Mouse (Mus musculus) forebrain, embryonic 10.5 days (tissue): ENCODE measurements at regions not wholly inside any gene's neighbourhood (a gene's known extent, or its start where the extent isn't known, plus 50 kb on each side); places are given as distances from the start of the nearest gene placed in this dataset.
A peak's percentile ranks its signal among the peaks of the same experiment; 100 is the strongest.

Experiments
- DNase-seq: peaks from one replicate; pipeline ENCODE4 v3.0.0-alpha.2; 2017; ENCODE audit warnings: low spot score; ENCODE audit errors: extremely low spot score
- H3K27ac ChIP-seq: fragments of 300-500 bp; sonication (generic); 2 replicates; pipeline ENCODE4 v1.5.1; 2016; ENCODE audit warnings: mild to moderate bottlenecking
- H3K27me3 ChIP-seq: fragments of 300-500 bp; sonication (generic); 2 replicates; pipeline ENCODE4 v1.6.1; 2016; ENCODE audit warnings: mild to moderate bottlenecking; ENCODE audit not compliant: poor library complexity, severe bottlenecking
- H3K36me3 ChIP-seq: fragments of 300-500 bp; sonication (generic); replicated peaks from 2 replicates; pipeline ENCODE4 v1.6.1; 2016; ENCODE audit warnings: mild to moderate bottlenecking, moderate library complexity
- H3K4me1 ChIP-seq: fragments of 300-500 bp; sonication (generic); 2 replicates; pipeline ENCODE4 v1.6.1; 2016
- H3K4me3 ChIP-seq: fragments of 300-500 bp; sonication (generic); 2 replicates; pipeline ENCODE4 v1.5.1; 2016; ENCODE audit warnings: mild to moderate bottlenecking, moderate library complexity
- H3K9me3 ChIP-seq: fragments of 300-500 bp; sonication (generic); 2 replicates; pipeline ENCODE4 v1.6.1; 2016; ENCODE audit warnings: mild to moderate bottlenecking, moderate library complexity
- WGBS: fragments of 180-500 bp; shearing (Covaris S2); methylation state at CpG from one replicate; pipeline ENCODE4 v1.1.7; 2016; 5-methylcytosine and 5-hydroxymethylcytosine counted together

GRCm38 (mm10) chr10:96294666-96295065 lies 158.3 kb downstream of the Gm5426 start:
- WGBS, result 86% methylated on average over 2 of the region's 2 CpGs
- Histone ChIP-seq H3K27me3 (no peaks in the 10 kb centered on the region), H3K4me3 (no peak overlapping the region), H3K4me1 (no peaks in the 10 kb centered on the region), H3K27ac (no peak overlapping the region), H3K36me3 (no peaks in the 10 kb centered on the region), H3K9me3 (no peaks in the 10 kb centered on the region)
- DNase-seq, result no peak

DNA sequence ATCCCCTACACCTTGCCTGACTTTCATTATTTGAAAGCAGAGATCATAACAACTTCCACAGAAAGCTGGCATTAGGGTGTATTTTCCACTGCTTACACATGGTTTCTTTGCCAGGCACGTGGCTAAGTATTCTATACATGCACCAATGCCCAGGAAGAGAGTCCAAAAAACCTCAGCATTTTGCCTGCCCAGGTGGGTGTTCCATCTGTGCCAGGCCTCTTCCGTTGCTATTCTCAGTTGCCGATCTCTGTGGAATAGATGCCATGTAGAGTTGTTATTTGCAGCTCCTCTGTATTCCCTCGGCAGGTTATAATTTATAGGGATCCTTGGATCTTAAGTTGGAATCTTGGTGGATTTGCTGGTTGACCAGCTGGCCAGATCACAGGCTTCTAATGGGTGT lies 161.3 kb downstream of the Gm5426 start:
- H3K36me3 ChIP-seq, result no peaks in the 10 kb centered on the region
- no peaks in the 10 kb centered on the region for H3K27me3 ChIP-seq
- 89% methylated on average over 4 of the region's 4 CpGs for WGBS

GRCm38 (mm10) chr10:96298566-96298965 lies 162.2 kb downstream of the Gm5426 start:
- no peaks in the 10 kb centered on the region for H3K4me1 ChIP-seq
- H3K36me3 ChIP-seq, result no peaks in the 10 kb centered on the region
- no peak for DNase-seq
- H3K4me3 ChIP-seq, result no peak overlapping the region
- no peak overlapping the region for H3K27ac ChIP-seq
- no peaks in the 10 kb centered on the region for H3K9me3 ChIP-seq
- H3K27me3 ChIP-seq, result no peaks in the 10 kb centered on the region
- WGBS, result 87% methylated on average over 5 of the region's 5 CpGs

More for the DNA sequence above, 161.3 kb downstream of the Gm5426 start:
- Histone ChIP-seq H3K4me3 (no peak overlapping the region), H3K9me3 (no peaks in the 10 kb centered on the region), H3K27ac (no peak overlapping the region), H3K4me1 (no peaks in the 10 kb centered on the region)
- DNase-seq, result no peak

- whole genome bisulfite sequencing, result 88% methylated on average over 7 of the region's 7 CpGs
- DNase-seq, result no peak
- no peaks in the 10 kb centered on the region for H3K36me3 ChIP-seq
- H3K4me3 ChIP-seq, result no peak overlapping the region
- peaks cover 21% of the 10 kb centered on the region for H3K4me1 ChIP-seq
- no peaks in the 10 kb centered on the region for H3K27me3 ChIP-seq
- H3K27ac ChIP-seq, result no peak overlapping the region
- H3K9me3 ChIP-seq, result no peaks in the 10 kb centered on the region
Measured at GRCm38 (mm10) chr10:96305701-96306100, 169.3 kb downstream of the Gm5426 start.

DNA sequence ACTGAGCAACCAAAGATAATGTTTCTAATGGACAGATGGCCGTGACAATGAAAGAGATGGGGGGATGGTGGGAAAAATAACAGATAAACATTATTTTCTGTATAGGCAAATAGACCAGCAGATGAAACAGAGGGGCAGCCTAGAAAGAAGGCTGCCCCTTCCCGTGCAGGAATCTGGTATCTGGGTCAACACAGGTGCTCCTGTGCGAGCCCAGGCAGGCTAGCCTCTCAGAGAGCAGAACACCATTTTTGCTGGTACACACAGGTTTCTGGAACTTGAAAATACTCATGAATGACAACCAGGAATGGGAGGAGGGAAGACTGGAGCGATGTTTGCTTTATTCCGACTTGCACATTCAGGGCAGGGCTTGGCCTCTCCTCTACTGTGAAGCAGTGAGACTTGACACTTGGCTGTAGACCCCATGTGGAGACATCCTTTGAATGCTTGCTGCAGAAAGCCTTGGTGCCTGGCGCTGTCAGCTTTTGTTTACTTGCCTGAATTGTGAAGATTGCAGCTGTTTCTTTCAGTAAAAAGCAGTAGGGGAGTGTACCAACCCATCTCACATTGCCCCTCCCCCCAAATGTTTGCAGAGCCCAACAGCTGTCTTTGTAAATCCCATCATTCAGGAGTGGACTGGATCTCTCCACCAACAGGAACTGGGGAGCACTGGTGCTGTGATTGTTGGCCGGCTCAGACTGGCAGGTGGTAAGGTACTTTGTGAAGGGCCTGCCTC lies 172.5 kb downstream of the Gm5426 start:
- Histone ChIP-seq H3K4me1 (peaks cover 21% of the 10 kb centered on the region), H3K4me3 (peak overlapping the region; percentile 23; the same call in 1 of the 2 replicates), H3K27me3 (no peaks in the 10 kb centered on the region), H3K27ac (peak overlapping the region; percentile 76), H3K9me3 (peaks cover 12% of the 10 kb centered on the region), H3K36me3 (no peaks in the 10 kb centered on the region)
- WGBS, result 18% methylated on average over 7 of the region's 7 CpGs
- peak; percentile 66 for DNase-seq

DNA sequence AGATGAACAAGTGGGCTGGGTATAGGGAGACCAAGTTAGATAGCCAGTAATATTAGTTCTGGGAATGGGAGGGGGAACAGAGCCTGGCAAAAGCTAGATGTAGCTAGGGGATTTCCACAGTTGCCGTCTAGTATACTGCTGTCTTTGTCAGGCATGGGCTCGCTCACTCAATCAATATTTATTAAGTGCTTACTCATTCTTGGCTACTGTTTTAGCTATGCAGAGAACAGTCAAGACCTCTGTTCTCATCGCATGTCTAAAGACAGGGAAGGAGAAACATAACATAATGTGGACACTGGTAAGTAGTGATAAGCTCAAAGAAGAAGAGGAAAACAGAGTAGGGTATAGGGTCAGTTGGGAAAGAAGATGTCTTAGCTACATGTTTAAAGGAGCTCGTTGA lies 173.4 kb downstream of the Gm5426 start:
- no peaks in the 10 kb centered on the region for H3K27me3 ChIP-seq
- no peak for DNase-seq
- no peak overlapping the region for H3K4me3 ChIP-seq
- H3K27ac ChIP-seq, result peak overlapping the region; percentile 76
- H3K4me1 ChIP-seq, result peaks cover 21% of the 10 kb centered on the region
- H3K36me3 ChIP-seq, result no peaks in the 10 kb centered on the region
- peaks cover 12% of the 10 kb centered on the region for H3K9me3 ChIP-seq
- 81% methylated on average over 4 of the region's 4 CpGs for WGBS

- Histone ChIP-seq H3K27ac (no peak overlapping the region), H3K36me3 (no peaks in the 10 kb centered on the region), H3K4me3 (no peak overlapping the region), H3K9me3 (no peaks in the 10 kb centered on the region), H3K4me1 (no peaks in the 10 kb centered on the region), H3K27me3 (no peaks in the 10 kb centered on the region)
- 87% methylated on average over 1 of the region's 1 CpGs for WGBS
- DNase-seq, result no peak
Measured at GRCm38 (mm10) chr10:96325297-96325696, 188.9 kb downstream of the Gm5426 start.

GRCm38 (mm10) chr10:96330639-96331487 lies 194.5 kb downstream of the Gm5426 start:
- no peak for DNase-seq
- H3K9me3 ChIP-seq, result no peaks in the 10 kb centered on the region
- no peak overlapping the region for H3K27ac ChIP-seq
- H3K4me3 ChIP-seq, result no peak overlapping the region
- WGBS, result 66% methylated on average over 6 of the region's 6 CpGs
- no peaks in the 10 kb centered on the region for H3K36me3 ChIP-seq
- H3K4me1 ChIP-seq, result peaks cover 4% of the 10 kb centered on the region; the same call in 1 of the 2 replicates
- no peaks in the 10 kb centered on the region for H3K27me3 ChIP-seq

DNA sequence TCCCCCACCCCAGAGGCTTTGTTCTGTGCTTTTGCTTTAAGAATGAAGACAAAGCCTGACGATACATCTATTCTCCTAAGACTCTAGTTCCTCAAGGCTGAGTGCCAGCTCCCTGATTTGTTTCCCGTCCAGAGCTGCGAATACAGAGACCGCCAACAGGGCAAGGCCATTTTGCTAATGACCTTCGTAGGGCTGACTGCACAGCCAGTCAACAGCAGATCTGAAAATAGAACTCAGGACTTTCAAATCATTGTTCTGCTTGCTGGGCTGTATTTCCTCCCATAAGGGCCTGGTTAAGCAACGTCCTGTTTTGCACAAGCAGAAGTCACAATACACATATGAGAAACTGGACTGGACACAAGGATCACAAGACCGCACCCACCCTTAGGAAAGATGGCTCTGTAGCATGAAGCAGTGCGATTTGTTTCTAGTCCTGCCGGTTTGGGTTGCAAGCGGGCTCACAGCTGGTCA lies 196.4 kb downstream of the Gm5426 start:
- no peak for DNase-seq
- Histone ChIP-seq H3K4me3 (no peak overlapping the region), H3K27ac (0 out of 2 replicates have a peak overlapping the region, but pooled peaks have one; percentile 20)

GRCm38 (mm10) chr10:96333224-96333623 lies 196.8 kb downstream of the Gm5426 start:
- Histone ChIP-seq H3K27me3 (no peaks in the 10 kb centered on the region), H3K27ac (no peak overlapping the region), H3K36me3 (no peaks in the 10 kb centered on the region), H3K9me3 (no peaks in the 10 kb centered on the region), H3K4me1 (peaks cover 7% of the 10 kb centered on the region), H3K4me3 (no peak overlapping the region)
- WGBS, result 83% methylated on average over 6 of the region's 6 CpGs
- no peak for DNase-seq

More for the DNA sequence above, 196.4 kb downstream of the Gm5426 start:
- H3K9me3 ChIP-seq, result no peaks in the 10 kb centered on the region
- WGBS, result 81% methylated on average over 10 of the region's 10 CpGs
- peaks cover 7% of the 10 kb centered on the region for H3K4me1 ChIP-seq
- H3K36me3 ChIP-seq, result no peaks in the 10 kb centered on the region
- no peaks in the 10 kb centered on the region for H3K27me3 ChIP-seq

GRCm38 (mm10) chr10:96336271-96336670 lies 199.9 kb downstream of the Gm5426 start:
- H3K4me3 ChIP-seq, result no peak overlapping the region
- H3K36me3 ChIP-seq, result no peaks in the 10 kb centered on the region
- WGBS, result 92% methylated on average over 3 of the region's 3 CpGs

GRCm38 (mm10) chr10:96337088-96337666 lies 200.8 kb downstream of the Gm5426 start:
- Histone ChIP-seq H3K4me3 (no peak overlapping the region), H3K27me3 (no peaks in the 10 kb centered on the region), H3K4me1 (peaks cover 2% of the 10 kb centered on the region; the same call in 1 of the 2 replicates), H3K36me3 (no peaks in the 10 kb centered on the region), H3K9me3 (no peaks in the 10 kb centered on the region), H3K27ac (no peak overlapping the region)
- 81% methylated on average over 9 of the region's 9 CpGs for WGBS
- DNase-seq, result no peak

More at GRCm38 (mm10) chr10:96336271-96336670, 199.9 kb downstream of the Gm5426 start:
- H3K9me3 ChIP-seq, result no peaks in the 10 kb centered on the region
- no peak overlapping the region for H3K27ac ChIP-seq
- no peak for DNase-seq
- no peaks in the 10 kb centered on the region for H3K27me3 ChIP-seq
- peaks cover 2% of the 10 kb centered on the region for H3K4me1 ChIP-seq
